Comparison of ENCODE assay signal across 23 mouse cellular contexts in genomic region chr7:97339623-97340022, GRCm38 (mm10). TPM values are rescaled to one million over a fixed set of nuclear protein-coding genes. Genes with fewer than 3 reads are reported as not detected.
DNase-seq lines count a peak whose midpoint lies in the region; ATAC-seq and TF ChIP-seq lines count a peak whose summit lies in the region.
"Had no signal": no experiment of that assay in that cellular context is flagged by ENCODE, and none has a peak within 500 bp of the region (broad histone marks: within the 10 kb centered on the region; RNA-seq: fewer than 3 reads in every experiment).

No protein-coding gene starts in this region.

- H3K4me1 ChIP-seq in forebrain, embryonic 13.5 days = peaks cover 1% of the 10 kb centered on the region; the same call in 1 of the 2 replicates
- no peaks in the 10 kb centered on the region; the same call in 1 of the 2 replicates for H3K4me1 ChIP-seq in forebrain, embryonic 10.5 days
- peaks cover 8% of the 10 kb centered on the region; the same call in 1 of the 2 replicates for H3K4me1 ChIP-seq in stomach, embryonic 14.5 days (ENCODE audit: control insufficient read depth, insufficient read depth, low read length)
- no peaks in the 10 kb centered on the region; the same call in 1 of the 2 replicates for H3K4me1 ChIP-seq in stomach, postnatal 0 days (replicated peaks; ENCODE audit: control insufficient read depth, insufficient read depth)
- H3K4me1 ChIP-seq: embryonic facial prominence, embryonic 13.5 days; midbrain, embryonic 12.5 days; neural tube, embryonic 15.5 days had no signal

- H3K4me3 ChIP-seq in forebrain, embryonic 13.5 days = no peak overlapping the region
- no peak overlapping the region for H3K4me3 ChIP-seq in forebrain, embryonic 10.5 days
- no peak overlapping the region for H3K4me3 ChIP-seq in layer of hippocampus, adult 2 months
- no peak overlapping the region for H3K4me3 ChIP-seq in stomach, embryonic 14.5 days (ENCODE audit: low read depth, low read length)
- H3K4me3 ChIP-seq in stomach, postnatal 0 days (ENCODE audit: low read depth, low read length) = no peak overlapping the region
- H3K4me3 ChIP-seq: embryonic facial prominence, embryonic 13.5 days; erythroblast, embryonic 14.5 days; heart, adult 2 months; heart, embryonic 13.5 days; midbrain, embryonic 12.5 days; neural tube, embryonic 15.5 days had no signal

- no peaks in the 10 kb centered on the region for H3K27me3 ChIP-seq in forebrain, embryonic 13.5 days
- H3K27me3 ChIP-seq in forebrain, embryonic 10.5 days (ENCODE audit: poor library complexity, severe bottlenecking) = no peaks in the 10 kb centered on the region
- H3K27me3 ChIP-seq in stomach, embryonic 14.5 days (ENCODE audit: control insufficient read depth, insufficient read depth, low read length) = no peaks in the 10 kb centered on the region
- H3K27me3 ChIP-seq in stomach, postnatal 0 days (ENCODE audit: control insufficient read depth, insufficient read depth, low read length) = no peaks in the 10 kb centered on the region
- H3K27me3 ChIP-seq: embryonic facial prominence, embryonic 13.5 days; heart, embryonic 13.5 days; midbrain, embryonic 12.5 days; neural tube, embryonic 15.5 days had no signal

- no peaks in the 10 kb centered on the region for H3K9me3 ChIP-seq in forebrain, embryonic 13.5 days (replicated peaks)
- H3K9me3 ChIP-seq in forebrain, embryonic 10.5 days = no peaks in the 10 kb centered on the region
- H3K9me3 ChIP-seq in stomach, embryonic 14.5 days (ENCODE audit: control insufficient read depth, low read depth, low read length) = no peaks in the 10 kb centered on the region
- H3K9me3 ChIP-seq in stomach, postnatal 0 days (ENCODE audit: control insufficient read depth, low read length) = no peaks in the 10 kb centered on the region
- H3K9me3 ChIP-seq: heart, embryonic 13.5 days; neural tube, embryonic 15.5 days had no signal

- no peak for TF ChIP-seq EP300 in stomach, postnatal 0 days (optimal IDR thresholded peaks at IDR 0.05)

- DNase-seq in forebrain, embryonic 10.5 days (ENCODE audit: extremely low spot score, low spot score) = no peak
- peak in 1 of 2 experiments; percentile 23 for DNase-seq in layer of hippocampus, adult 2 months (ENCODE audit: low spot score in 2 of 2)
- no peak for DNase-seq in layer of hippocampus, adult 9-10 months (ENCODE audit: low spot score)
- no peak for DNase-seq in stomach, postnatal 0 days (ENCODE audit: low spot score)
- DNase-seq: adrenal gland, adult 8-10 months; B cell, adult 2 months; embryo, embryonic 11 days; gastrocnemius, postnatal 36 days; heart, adult 2 months; heart, postnatal 14 days; kidney, adult 8-10 months; kidney, postnatal 10 days; lung, adult 18-20 months; lung, postnatal 14 days had no signal

- peak; percentile 55; the same call in 1 of the 2 replicates for ATAC-seq in forebrain, embryonic 13.5 days
- ATAC-seq in stomach, embryonic 14.5 days (ENCODE audit: insufficient number of reproducible peaks, insufficient read depth, low FRiP score, low read depth) = no peak
- no peak for ATAC-seq in stomach, postnatal 0 days (ENCODE audit: low FRiP score, low TSS enrichment)
- no peak for ATAC-seq in erythroid progenitor cell, adult 5-6 weeks (replicated peaks; ENCODE audit: low FRiP score, poor library complexity, severe bottlenecking)
- ATAC-seq: activated CD4-positive, CD25-positive, alpha-beta regulatory T cell, adult 4 months had no signal

- H3K36me3 ChIP-seq in forebrain, embryonic 13.5 days (ENCODE audit: poor library complexity, severe bottlenecking) = no peaks in the 10 kb centered on the region
- H3K36me3 ChIP-seq in forebrain, embryonic 10.5 days (replicated peaks) = no peaks in the 10 kb centered on the region
- H3K36me3 ChIP-seq in stomach, embryonic 14.5 days (ENCODE audit: control insufficient read depth, insufficient read depth, low read length) = no peaks in the 10 kb centered on the region
- H3K36me3 ChIP-seq in stomach, postnatal 0 days (ENCODE audit: control insufficient read depth, insufficient read depth, low read length) = no peaks in the 10 kb centered on the region
- H3K36me3 ChIP-seq: embryonic facial prominence, embryonic 13.5 days; heart, embryonic 13.5 days; midbrain, embryonic 12.5 days; neural tube, embryonic 15.5 days had no signal

- WGBS in forebrain, embryonic 13.5 days = 87% methylated on average over 7 of the region's 7 CpGs
- WGBS in forebrain, embryonic 10.5 days = 87% methylated on average over 7 of the region's 7 CpGs
- 87% methylated on average over 7 of the region's 7 CpGs for WGBS in stomach, embryonic 14.5 days
- WGBS in stomach, postnatal 0 days = 91% methylated on average over 7 of the region's 7 CpGs

- no peak overlapping the region for H3K9ac ChIP-seq in forebrain, embryonic 13.5 days
- no peak overlapping the region for H3K9ac ChIP-seq in stomach, embryonic 14.5 days (replicated peaks; ENCODE audit: low read depth, low read length)
- H3K9ac ChIP-seq in stomach, postnatal 0 days (ENCODE audit: low read length) = no peak overlapping the region
- H3K9ac ChIP-seq: embryonic facial prominence, embryonic 13.5 days; heart, embryonic 13.5 days; midbrain, embryonic 12.5 days; neural tube, embryonic 15.5 days had no signal

- TF ChIP-seq CTCF in layer of hippocampus, adult 2 months (conservative IDR thresholded peaks at IDR 0.05) = peak; percentile 37
- no peak for TF ChIP-seq CTCF in stomach, postnatal 0 days (IDR thresholded peaks at IDR 0.05; ENCODE audit: low read depth)

- H3K4me2 ChIP-seq in forebrain, embryonic 13.5 days = no peak overlapping the region
- no peak overlapping the region for H3K4me2 ChIP-seq in stomach, embryonic 14.5 days (replicated peaks; ENCODE audit: low read depth, low read length)
- H3K4me2 ChIP-seq in stomach, postnatal 0 days (replicated peaks; ENCODE audit: low read depth) = no peak overlapping the region
- H3K4me2 ChIP-seq: embryonic facial prominence, embryonic 13.5 days; heart, embryonic 13.5 days; midbrain, embryonic 12.5 days; neural tube, embryonic 15.5 days had no signal

- H3K27ac ChIP-seq in forebrain, embryonic 13.5 days = no peak overlapping the region
- no peak overlapping the region for H3K27ac ChIP-seq in forebrain, embryonic 10.5 days
- H3K27ac ChIP-seq in layer of hippocampus, adult 2 months = no peak overlapping the region
- H3K27ac ChIP-seq in stomach, embryonic 14.5 days (ENCODE audit: low read length) = 0 out of 2 replicates have a peak overlapping the region, but pooled peaks have one; percentile 34
- H3K27ac ChIP-seq in stomach, postnatal 0 days (replicated peaks) = no peak overlapping the region
- H3K27ac ChIP-seq: embryonic facial prominence, embryonic 13.5 days; heart, adult 2 months; heart, embryonic 13.5 days; midbrain, embryonic 12.5 days; neural tube, embryonic 15.5 days had no signal

RNA-seq across cellular contexts. Expression of gene Kctd21, which starts 7.5 kb away (rescaled TPM):
- 5.3 and 6.1 TPM in 2 replicates for polyA plus RNA-seq in forebrain, embryonic 13.5 days (2015; fragmentation: Nextera tagmentation; extraction: Ambion mirVana)
- 3.7 and 3.9 TPM in 2 replicates for polyA plus RNA-seq in forebrain, embryonic 10.5 days (2016; fragmentation: Nextera tagmentation; extraction: Ambion mirVana)
- total RNA-seq in layer of hippocampus, adult 2 months (2021) = 10 to 100 TPM; 13.2 to 14.5 TPM
- 5.8 and 6.6 TPM in 2 replicates for polyA plus RNA-seq in stomach, embryonic 14.5 days (2014; fragmentation: Nextera tagmentation; extraction: Ambion mirVana)
- 2.0 TPM in 2 replicates for polyA plus RNA-seq in stomach, postnatal 0 days (2015; fragmentation: Nextera tagmentation; extraction: Ambion mirVana)
- not detected in 2 replicates for total RNA-seq in erythroid progenitor cell, adult 5-6 weeks (2015; ENCODE audit: low replicate concordance)
- not detected in 2 replicates for total RNA-seq in erythroid progenitor cell, adult 5-6 weeks (2017; ENCODE audit: low replicate concordance)
- polyA plus RNA-seq: erythroblast, embryonic 14.5 days had no signal

RNA-seq across cellular contexts. Expression of gene Usp35, which starts 7.8 kb away (rescaled TPM):
- polyA plus RNA-seq in forebrain, embryonic 13.5 days (2015; fragmentation: Nextera tagmentation; extraction: Ambion mirVana) = 2.9 TPM in 2 replicates
- 0.83 and 1.7 TPM in 2 replicates for polyA plus RNA-seq in forebrain, embryonic 10.5 days (2016; fragmentation: Nextera tagmentation; extraction: Ambion mirVana)
- 10 to 100 TPM; 14.3 to 14.6 TPM for total RNA-seq in layer of hippocampus, adult 2 months (2021)
- polyA plus RNA-seq in stomach, embryonic 14.5 days (2014; fragmentation: Nextera tagmentation; extraction: Ambion mirVana) = 3.4 and 3.6 TPM in 2 replicates
- 0.53 and 0.62 TPM in 2 replicates for polyA plus RNA-seq in stomach, postnatal 0 days (2015; fragmentation: Nextera tagmentation; extraction: Ambion mirVana)
- not detected in 2 replicates for total RNA-seq in erythroid progenitor cell, adult 5-6 weeks (2015; ENCODE audit: low replicate concordance)
- total RNA-seq in erythroid progenitor cell, adult 5-6 weeks (2017; ENCODE audit: low replicate concordance) = not detected in 2 replicates

RNA-seq across cellular contexts. Expression of gene Alg8, which starts 31.8 kb away (rescaled TPM):
- polyA plus RNA-seq in forebrain, embryonic 13.5 days (2015; fragmentation: Nextera tagmentation; extraction: Ambion mirVana) = 28.3 and 30.8 TPM in 2 replicates
- 56.2 and 61.3 TPM in 2 replicates for polyA plus RNA-seq in forebrain, embryonic 10.5 days (2016; fragmentation: Nextera tagmentation; extraction: Ambion mirVana)
- total RNA-seq in layer of hippocampus, adult 2 months (2021) = 10 to 100 TPM; 10.1 to 10.2 TPM
- polyA plus RNA-seq in stomach, embryonic 14.5 days (2014; fragmentation: Nextera tagmentation; extraction: Ambion mirVana) = 38.3 and 40.5 TPM in 2 replicates
- 14.6 and 15.3 TPM in 2 replicates for polyA plus RNA-seq in stomach, postnatal 0 days (2015; fragmentation: Nextera tagmentation; extraction: Ambion mirVana)
- 19.3 and 32.8 TPM in 2 replicates for total RNA-seq in erythroid progenitor cell, adult 5-6 weeks (2015; ENCODE audit: low replicate concordance)
- total RNA-seq in erythroid progenitor cell, adult 5-6 weeks (2017; ENCODE audit: low replicate concordance) = 8.5 and 9.8 TPM in 2 replicates
